Mouse (Mus musculus): ENCODE measurements around the gene Col6a1. TPM values are rescaled to one million over a fixed set of nuclear protein-coding genes. Genes with fewer than 3 reads are reported as not detected.

Gene Col6a1
- polyA plus RNA-seq, 1 experiment = not detected

GRCm38 (mm10) chr10:76711331-76711730 lies 14.6 kb downstream of the Col6a1 start:
- no peak for TF ChIP-seq GATA1 (IDR thresholded peaks at IDR 0.05; ENCODE audit: low read length)
- no peak for TF ChIP-seq TAL1 (IDR thresholded peaks at IDR 0.05; ENCODE audit: low read length)
- no peaks in the 10 kb centered on the region for H3K36me3 ChIP-seq (ENCODE audit: control insufficient read depth)
- H3K9me3 ChIP-seq (ENCODE audit: control insufficient read depth, low read length) = no peaks in the 10 kb centered on the region
- H3K27me3 ChIP-seq (ENCODE audit: control insufficient read depth) = no peaks in the 10 kb centered on the region
- H3K4me3 ChIP-seq (replicated peaks) = no peak overlapping the region
- H3K4me1 ChIP-seq (ENCODE audit: control insufficient read depth) = no peaks in the 10 kb centered on the region

- no peak overlapping the region for H3K4me3 ChIP-seq (replicated peaks)
- H3K4me1 ChIP-seq (ENCODE audit: control insufficient read depth) = no peaks in the 10 kb centered on the region
- TF ChIP-seq TAL1 (IDR thresholded peaks at IDR 0.05; ENCODE audit: low read length) (no peak), GATA1 (IDR thresholded peaks at IDR 0.05; ENCODE audit: low read length) (no peak)
- H3K27me3 ChIP-seq (ENCODE audit: control insufficient read depth) = no peaks in the 10 kb centered on the region
- no peaks in the 10 kb centered on the region for H3K36me3 ChIP-seq (ENCODE audit: control insufficient read depth)
- H3K9me3 ChIP-seq (ENCODE audit: control insufficient read depth, low read length) = no peaks in the 10 kb centered on the region
Measured at GRCm38 (mm10) chr10:76708465-76708864, 17.5 kb downstream of the Col6a1 start.

GRCm38 (mm10) chr10:76707584-76707983 lies 18.4 kb downstream of the Col6a1 start:
- no peaks in the 10 kb centered on the region for H3K27me3 ChIP-seq (ENCODE audit: control insufficient read depth)
- H3K4me3 ChIP-seq (replicated peaks) = no peak overlapping the region
- H3K9me3 ChIP-seq (ENCODE audit: control insufficient read depth, low read length) = no peaks in the 10 kb centered on the region
- H3K36me3 ChIP-seq (ENCODE audit: control insufficient read depth) = no peaks in the 10 kb centered on the region
- TF ChIP-seq TAL1 (IDR thresholded peaks at IDR 0.05; ENCODE audit: low read length) (no peak), GATA1 (IDR thresholded peaks at IDR 0.05; ENCODE audit: low read length) (no peak)
- H3K4me1 ChIP-seq (ENCODE audit: control insufficient read depth) = no peaks in the 10 kb centered on the region

GRCm38 (mm10) chr10:76707001-76707400 lies 19.0 kb downstream of the Col6a1 start:
- no peak for TF ChIP-seq TAL1 (IDR thresholded peaks at IDR 0.05; ENCODE audit: low read length)
- Histone ChIP-seq H3K27me3 (ENCODE audit: control insufficient read depth) (no peaks in the 10 kb centered on the region), H3K4me3 (replicated peaks) (no peak overlapping the region), H3K4me1 (ENCODE audit: control insufficient read depth) (no peaks in the 10 kb centered on the region), H3K36me3 (ENCODE audit: control insufficient read depth) (no peaks in the 10 kb centered on the region), H3K9me3 (ENCODE audit: control insufficient read depth, low read length) (no peaks in the 10 kb centered on the region)

- no peak for TF ChIP-seq TAL1 (IDR thresholded peaks at IDR 0.05; ENCODE audit: low read length)
- no peak for TF ChIP-seq GATA1 (IDR thresholded peaks at IDR 0.05; ENCODE audit: low read length)
- no peak overlapping the region for H3K4me3 ChIP-seq (replicated peaks)
- H3K36me3 ChIP-seq (ENCODE audit: control insufficient read depth) = no peaks in the 10 kb centered on the region
- H3K4me1 ChIP-seq (ENCODE audit: control insufficient read depth) = no peaks in the 10 kb centered on the region
- H3K9me3 ChIP-seq (ENCODE audit: control insufficient read depth, low read length) = no peaks in the 10 kb centered on the region
- no peaks in the 10 kb centered on the region for H3K27me3 ChIP-seq (ENCODE audit: control insufficient read depth)
Measured at GRCm38 (mm10) chr10:76704358-76704757, 21.6 kb downstream of the Col6a1 start.

GRCm38 (mm10) chr10:76701446-76701845 lies 24.5 kb downstream of the Col6a1 start:
- Histone ChIP-seq H3K4me3 (replicated peaks) (no peak overlapping the region), H3K27me3 (ENCODE audit: control insufficient read depth) (no peaks in the 10 kb centered on the region), H3K36me3 (ENCODE audit: control insufficient read depth) (no peaks in the 10 kb centered on the region), H3K9me3 (ENCODE audit: control insufficient read depth, low read length) (no peaks in the 10 kb centered on the region), H3K4me1 (ENCODE audit: control insufficient read depth) (no peaks in the 10 kb centered on the region)
- TF ChIP-seq GATA1 (IDR thresholded peaks at IDR 0.05; ENCODE audit: low read length) (no peak), TAL1 (IDR thresholded peaks at IDR 0.05; ENCODE audit: low read length) (no peak)

GRCm38 (mm10) chr10:76699816-76700215 lies 26.2 kb downstream of the Col6a1 start:
- Histone ChIP-seq H3K27me3 (ENCODE audit: control insufficient read depth) (no peaks in the 10 kb centered on the region), H3K4me1 (ENCODE audit: control insufficient read depth) (no peaks in the 10 kb centered on the region), H3K4me3 (replicated peaks) (no peak overlapping the region), H3K36me3 (ENCODE audit: control insufficient read depth) (no peaks in the 10 kb centered on the region), H3K9me3 (ENCODE audit: control insufficient read depth, low read length) (no peaks in the 10 kb centered on the region)
- TF ChIP-seq TAL1 (IDR thresholded peaks at IDR 0.05; ENCODE audit: low read length) = no peak
- TF ChIP-seq GATA1 (IDR thresholded peaks at IDR 0.05; ENCODE audit: low read length) = no peak

GRCm38 (mm10) chr10:76695283-76695885 lies 30.6 kb downstream of the Col6a1 start:
- TF ChIP-seq GATA1 (IDR thresholded peaks at IDR 0.05; ENCODE audit: low read length) = no peak
- no peak for TF ChIP-seq TAL1 (IDR thresholded peaks at IDR 0.05; ENCODE audit: low read length)
- no peaks in the 10 kb centered on the region for H3K27me3 ChIP-seq (ENCODE audit: control insufficient read depth)
- no peaks in the 10 kb centered on the region for H3K36me3 ChIP-seq (ENCODE audit: control insufficient read depth)
- no peaks in the 10 kb centered on the region for H3K9me3 ChIP-seq (ENCODE audit: control insufficient read depth, low read length)
- no peak overlapping the region for H3K4me3 ChIP-seq (replicated peaks)
- H3K4me1 ChIP-seq (ENCODE audit: control insufficient read depth) = no peaks in the 10 kb centered on the region

- Histone ChIP-seq H3K4me3 (replicated peaks) (no peak overlapping the region), H3K9me3 (ENCODE audit: control insufficient read depth, low read length) (no peaks in the 10 kb centered on the region), H3K4me1 (ENCODE audit: control insufficient read depth) (no peaks in the 10 kb centered on the region), H3K36me3 (ENCODE audit: control insufficient read depth) (no peaks in the 10 kb centered on the region), H3K27me3 (ENCODE audit: control insufficient read depth) (no peaks in the 10 kb centered on the region)
- TF ChIP-seq GATA1 (IDR thresholded peaks at IDR 0.05; ENCODE audit: low read length) (no peak), TAL1 (IDR thresholded peaks at IDR 0.05; ENCODE audit: low read length) (no peak)
Measured at GRCm38 (mm10) chr10:76694765-76695164, 31.2 kb downstream of the Col6a1 start.

GRCm38 (mm10) chr10:76693446-76693845 lies 32.5 kb downstream of the Col6a1 start:
- Histone ChIP-seq H3K4me3 (replicated peaks) (no peak overlapping the region), H3K27me3 (ENCODE audit: control insufficient read depth) (no peaks in the 10 kb centered on the region), H3K36me3 (ENCODE audit: control insufficient read depth) (no peaks in the 10 kb centered on the region), H3K9me3 (ENCODE audit: control insufficient read depth, low read length) (no peaks in the 10 kb centered on the region), H3K4me1 (ENCODE audit: control insufficient read depth) (no peaks in the 10 kb centered on the region)
- no peak for TF ChIP-seq TAL1 (IDR thresholded peaks at IDR 0.05; ENCODE audit: low read length)
- TF ChIP-seq GATA1 (IDR thresholded peaks at IDR 0.05; ENCODE audit: low read length) = no peak
